Comparison of ENCODE assay signal across 8 mouse cellular contexts in the genomic region with DNA sequence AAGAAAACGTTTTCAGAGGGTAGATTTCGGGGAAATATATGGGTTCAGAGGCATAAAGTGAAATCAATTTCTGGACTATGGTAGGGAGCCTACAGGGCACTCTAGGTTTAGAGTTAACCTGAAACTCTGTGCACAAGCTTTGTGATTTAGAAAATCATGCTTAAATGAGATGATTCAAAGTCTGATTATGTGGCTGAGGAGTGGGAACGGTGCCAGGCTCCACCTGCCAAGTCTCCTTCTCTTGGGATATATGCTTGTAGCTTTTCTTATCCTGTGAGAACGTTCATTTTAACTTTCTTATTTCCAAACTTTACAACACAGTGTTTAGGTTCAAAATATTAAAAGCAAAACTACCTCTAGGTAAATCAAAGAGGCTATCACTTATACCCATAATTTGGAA. TPM values are rescaled to one million over a fixed set of nuclear protein-coding genes. Genes with fewer than 3 reads are reported as not detected.
A peak's percentile ranks its signal among the peaks of the same experiment; 100 is the strongest.
DNase-seq lines count a peak whose midpoint lies in the region; ATAC-seq lines count a peak whose summit lies in the region.

No protein-coding gene starts in this region.

- 0 out of 2 replicates have a peak overlapping the region, but pooled peaks have one; percentile 18 for H3K4me2 ChIP-seq in heart, embryonic 15.5 days

- no peaks in the 10 kb centered on the region for H3K9me3 ChIP-seq in heart, embryonic 15.5 days (replicated peaks)
- no peaks in the 10 kb centered on the region for H3K9me3 ChIP-seq in heart, embryonic 10.5 days

- ATAC-seq in heart, embryonic 15.5 days (replicated peaks; ENCODE audit: insufficient number of reproducible peaks, insufficient read depth, low FRiP score, low read depth): no peak
- ATAC-seq in erythroblast, adult 5-6 weeks (replicated peaks; ENCODE audit: low FRiP score, poor library complexity, severe bottlenecking): no peak

- no peaks in the 10 kb centered on the region for H3K36me3 ChIP-seq in heart, embryonic 15.5 days
- H3K36me3 ChIP-seq in heart, embryonic 10.5 days: 0 out of 2 replicates have a peak, but pooled peaks cover 4% of the 10 kb centered on the region

- H3K27me3 ChIP-seq in heart, embryonic 15.5 days: no peaks in the 10 kb centered on the region
- no peaks in the 10 kb centered on the region for H3K27me3 ChIP-seq in heart, embryonic 10.5 days (ENCODE audit: insufficient read depth, poor library complexity, severe bottlenecking)

- H3K27ac ChIP-seq in heart, embryonic 15.5 days: no peak overlapping the region
- no peak overlapping the region for H3K27ac ChIP-seq in heart, embryonic 10.5 days

- no peak for DNase-seq in heart, embryonic 10.5 days (ENCODE audit: low spot score)
- DNase-seq in urinary bladder, postnatal 14 days (ENCODE audit: low spot score): peak; percentile 37
- no peak for DNase-seq in urinary bladder, postnatal 4 days (ENCODE audit: low spot score in 2 of 2)
- DNase-seq in induced T-regulatory cell, adult 2 months (ENCODE audit: low read depth): peak; percentile 39
- DNase-seq in ovary, adult 18-20 months (ENCODE audit: low spot score): no peak
- DNase-seq in thymus, postnatal 4 days: no peak

- H3K9ac ChIP-seq in heart, embryonic 15.5 days: no peak overlapping the region

- peaks cover 20% of the 10 kb centered on the region for H3K4me1 ChIP-seq in heart, embryonic 15.5 days (replicated peaks)
- peaks cover 7% of the 10 kb centered on the region; the same call in 1 of the 2 replicates for H3K4me1 ChIP-seq in heart, embryonic 10.5 days

- H3K4me3 ChIP-seq in heart, embryonic 15.5 days: no peak overlapping the region
- H3K4me3 ChIP-seq in heart, embryonic 10.5 days: no peak overlapping the region

- 65% methylated on average over 4 of the region's 4 CpGs for WGBS in heart, embryonic 15.5 days
- 71% methylated on average over 4 of the region's 4 CpGs for WGBS in heart, embryonic 10.5 days

RNA-seq across cellular contexts. Expression of gene Ric1, which starts 2.5 kb away (rescaled TPM):
- polyA plus RNA-seq in heart, embryonic 15.5 days (2015; fragmentation: Nextera tagmentation; extraction: Ambion mirVana): 6.5 and 7.5 TPM in 2 replicates
- 6.6 and 8.9 TPM in 2 replicates for polyA plus RNA-seq in heart, embryonic 10.5 days (2016; fragmentation: Nextera tagmentation; extraction: Ambion mirVana)
- total RNA-seq in erythroblast, adult 5-6 weeks (2015; ENCODE audit: low replicate concordance): 1.7 and 6.1 TPM in 2 replicates
- 4.6 and 4.7 TPM in 2 replicates for total RNA-seq in erythroblast, adult 5-6 weeks (2017; ENCODE audit: low replicate concordance)

Comparison
In these comparisons a context has a peak if more than half of its experiments do, and no peak if none do; other contexts are left out.
1. DNase-seq: peak in urinary bladder, postnatal 14 days (single experiment) and induced T-regulatory cell, adult 2 months (single experiment); none in heart, embryonic 10.5 days (single experiment), urinary bladder, postnatal 4 days (0 of 2), ovary, adult 18-20 months (single experiment) and thymus, postnatal 4 days (single experiment).